Mouse (Mus musculus) lung, postnatal 0 days (tissue): ENCODE measurements at regions not wholly inside any gene's neighbourhood (a gene's known extent, or its start where the extent isn't known, plus 50 kb on each side); places are given as distances from the start of the nearest gene placed in this dataset.
A peak's percentile ranks its signal among the peaks of the same experiment; 100 is the strongest.

ENCODE experiments used
- ATAC-seq: fragments of 200-750 bp; cut with Nextera tagmentation; 2 replicates; pipeline ENCODE4 v1.8.0; 2017; ENCODE audit warnings: moderate library complexity
- DNase-seq: peaks from one replicate; pipeline ENCODE4 v3.0.0-alpha.2; 2016; ENCODE audit warnings: low spot score
- H3K27ac ChIP-seq: fragments of 300-500 bp; sonication (generic); 2 replicates; pipeline ENCODE4 v1.5.1; 2014; ENCODE audit warnings: antibody characterized with exemption, mild to moderate bottlenecking, low read length, mixed read lengths
- H3K27me3 ChIP-seq: fragments of 300-500 bp; sonication (generic); replicated peaks from 2 replicates; pipeline ENCODE4 v1.6.1; 2014; ENCODE audit warnings: low read length, mixed read lengths; ENCODE audit not compliant: insufficient read depth
- H3K36me3 ChIP-seq: fragments of 300-500 bp; sonication (generic); 2 replicates; pipeline ENCODE4 v1.6.1; 2014; ENCODE audit warnings: low read length, mixed read lengths; ENCODE audit not compliant: insufficient read depth
- H3K4me1 ChIP-seq: fragments of 300-500 bp; sonication (generic); 2 replicates; pipeline ENCODE4 v1.6.1; 2014; ENCODE audit warnings: antibody characterized with exemption, low read depth, low read length, mixed read lengths; ENCODE audit not compliant: insufficient read depth
- H3K4me2 ChIP-seq: fragments of 300-500 bp; sonication (generic); replicated peaks from 2 replicates; pipeline ENCODE4 v1.6.1; 2014; ENCODE audit warnings: low read depth, mild to moderate bottlenecking, low read length, moderate library complexity, mixed read lengths
- H3K4me3 ChIP-seq: fragments of 300-500 bp; sonication (generic); 2 replicates; pipeline ENCODE4 v1.5.1; 2014; ENCODE audit warnings: low read depth, low read length
- H3K9ac ChIP-seq: fragments of 300-500 bp; sonication (generic); replicated peaks from 2 replicates; pipeline ENCODE4 v1.6.1; 2014; ENCODE audit warnings: low read depth, mild to moderate bottlenecking
- H3K9me3 ChIP-seq: fragments of 300-500 bp; sonication (generic); 2 replicates; pipeline ENCODE4 v1.6.1; 2016; ENCODE audit warnings: low read length, mixed read lengths
- CTCF ChIP-seq: IDR thresholded peaks from 2 replicates; pipeline ENCODE4 v1.5.1; 2016; ENCODE audit warnings: antibody characterized with exemption, mild to moderate bottlenecking
- EP300 ChIP-seq: IDR thresholded peaks from 2 replicates; pipeline ENCODE4 v1.6.1; 2016; ENCODE audit warnings: antibody characterized with exemption, mild to moderate bottlenecking, control low read depth
- WGBS: fragments of 180-500 bp; shearing (Covaris S2); extraction: QIAGEN DNeasy Blood & Tissue Kit; methylation state at CpG from one replicate; pipeline ENCODE4 v1.1.7; 2014; 5-methylcytosine and 5-hydroxymethylcytosine counted together

DNA sequence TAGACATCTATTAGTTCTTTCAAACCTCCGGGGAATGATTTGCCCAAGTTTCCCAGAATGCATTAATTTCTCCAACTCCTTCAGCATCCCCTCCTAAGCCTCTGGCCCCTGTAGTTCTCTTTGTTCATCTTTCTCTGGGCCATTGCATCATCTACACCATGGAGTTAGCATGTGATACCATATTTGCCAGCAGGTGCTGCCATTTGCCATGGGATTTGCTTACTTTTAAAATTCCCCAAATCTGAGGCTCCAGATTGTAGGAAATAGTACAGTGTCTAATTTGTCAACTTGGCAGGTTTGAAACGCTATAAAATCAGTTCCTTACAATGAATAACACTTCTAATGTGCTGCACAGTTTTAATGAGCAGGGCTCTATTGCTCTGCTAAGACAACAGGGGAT, 98.7 kb upstream of the Gm6657 start:
- no peaks in the 10 kb centered on the region for H3K4me1 ChIP-seq
- WGBS: 55% methylated on average over 2 of the region's 2 CpGs
- H3K27ac ChIP-seq: no peak overlapping the region
- H3K9me3 ChIP-seq: no peaks in the 10 kb centered on the region
- H3K9ac ChIP-seq: no peak overlapping the region
- no peaks in the 10 kb centered on the region for H3K27me3 ChIP-seq
- TF ChIP-seq EP300 (no peak), CTCF (peak; percentile 11; the same call in 1 of the 2 replicates)
- no peak overlapping the region for H3K4me3 ChIP-seq
- no peak overlapping the region for H3K4me2 ChIP-seq
- no peak for ATAC-seq
- no peaks in the 10 kb centered on the region for H3K36me3 ChIP-seq
- DNase-seq: no peak

DNA sequence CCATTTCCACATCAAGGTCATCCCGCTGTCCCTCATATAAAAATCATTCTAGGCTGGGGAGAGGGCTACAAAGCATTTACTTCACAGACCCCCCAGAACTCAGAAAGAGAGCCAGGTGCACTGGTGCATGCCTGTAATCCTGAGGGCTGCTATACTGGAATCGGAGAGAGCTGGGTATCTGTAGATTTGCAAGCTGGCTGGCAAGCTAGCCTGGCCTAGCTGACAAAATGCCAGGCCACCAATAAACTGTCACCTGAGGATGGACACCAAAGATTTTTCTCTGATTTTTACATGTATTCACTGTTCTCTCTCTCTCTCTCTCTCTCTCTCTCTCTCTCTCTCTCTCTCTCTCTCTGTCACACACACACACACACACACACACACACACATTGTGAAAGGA, 98.1 kb upstream of the Gm6657 start:
- Histone ChIP-seq H3K9ac (no peak overlapping the region), H3K36me3 (no peaks in the 10 kb centered on the region), H3K27ac (no peak overlapping the region), H3K4me3 (no peak overlapping the region), H3K9me3 (no peaks in the 10 kb centered on the region), H3K4me1 (no peaks in the 10 kb centered on the region), H3K4me2 (no peak overlapping the region), H3K27me3 (no peaks in the 10 kb centered on the region)
- no peak for ATAC-seq
- TF ChIP-seq CTCF: no peak
- no peak for DNase-seq
- WGBS: 86% methylated on average over 2 of the region's 2 CpGs

- DNase-seq: no peak
- ATAC-seq: no peak
- Histone ChIP-seq H3K27me3 (no peaks in the 10 kb centered on the region), H3K27ac (no peak overlapping the region), H3K4me1 (no peaks in the 10 kb centered on the region), H3K9me3 (no peaks in the 10 kb centered on the region), H3K4me2 (no peak overlapping the region), H3K4me3 (no peak overlapping the region), H3K36me3 (no peaks in the 10 kb centered on the region), H3K9ac (no peak overlapping the region)
- no peak for TF ChIP-seq CTCF
- TF ChIP-seq EP300: no peak
- WGBS: 68% methylated on average over 1 of the region's 1 CpGs
Measured at GRCm38 (mm10) chr12:78097119-78097518, 96.9 kb upstream of the Gm6657 start.

GRCm38 (mm10) chr12:78097692-78098091, 96.3 kb upstream of the Gm6657 start:
- Histone ChIP-seq H3K36me3 (no peaks in the 10 kb centered on the region), H3K9me3 (no peaks in the 10 kb centered on the region), H3K27ac (no peak overlapping the region), H3K9ac (no peak overlapping the region), H3K27me3 (no peaks in the 10 kb centered on the region), H3K4me3 (no peak overlapping the region), H3K4me2 (no peak overlapping the region), H3K4me1 (no peaks in the 10 kb centered on the region)
- 72% methylated on average over 2 of the region's 2 CpGs for WGBS
- TF ChIP-seq EP300 (no peak), CTCF (peak; percentile 32; the same call in 1 of the 2 replicates)
- no peak for ATAC-seq
- DNase-seq: no peak

DNA sequence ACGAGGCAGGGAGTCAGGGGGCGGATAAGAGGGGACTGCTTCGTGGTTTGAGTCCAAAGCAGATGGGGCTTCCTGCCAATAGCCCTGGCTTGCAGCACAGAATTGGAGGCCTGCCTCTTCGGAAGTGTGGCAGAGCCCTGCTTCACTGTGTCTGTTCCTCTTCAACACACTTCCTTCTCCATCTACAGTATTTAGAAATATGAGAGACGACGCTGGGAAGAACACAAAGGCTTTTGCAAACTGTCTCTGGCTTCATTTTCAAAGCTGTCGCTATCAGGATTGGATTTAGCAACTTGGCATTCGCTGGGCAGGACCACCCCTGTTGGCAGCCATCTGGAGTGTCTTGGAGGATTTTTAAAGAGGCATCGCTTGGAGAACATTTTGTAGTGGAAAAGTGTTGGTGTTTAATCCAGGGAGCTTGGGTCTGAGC, 95.3 kb upstream of the Gm6657 start:
- DNase-seq: peak; percentile 75
- Histone ChIP-seq H3K36me3 (no peaks in the 10 kb centered on the region), H3K27me3 (no peaks in the 10 kb centered on the region), H3K4me3 (no peak overlapping the region), H3K9ac (no peak overlapping the region), H3K4me1 (no peaks in the 10 kb centered on the region), H3K4me2 (no peak overlapping the region), H3K9me3 (no peaks in the 10 kb centered on the region), H3K27ac (no peak overlapping the region)
- TF ChIP-seq CTCF (no peak), EP300 (no peak)
- ATAC-seq: peak; percentile 71
- 25% methylated on average over 9 of the region's 9 CpGs for WGBS

GRCm38 (mm10) chr12:78099761-78100160, 94.3 kb upstream of the Gm6657 start:
- Histone ChIP-seq H3K4me3 (no peak overlapping the region), H3K4me2 (no peak overlapping the region), H3K27ac (no peak overlapping the region), H3K27me3 (no peaks in the 10 kb centered on the region), H3K9ac (no peak overlapping the region), H3K4me1 (no peaks in the 10 kb centered on the region), H3K9me3 (no peaks in the 10 kb centered on the region), H3K36me3 (no peaks in the 10 kb centered on the region)
- 67% methylated on average over 4 of the region's 4 CpGs for WGBS
- ATAC-seq (no peak), DNase-seq (no peak)
- no peak for TF ChIP-seq EP300
- TF ChIP-seq CTCF: no peak

DNA sequence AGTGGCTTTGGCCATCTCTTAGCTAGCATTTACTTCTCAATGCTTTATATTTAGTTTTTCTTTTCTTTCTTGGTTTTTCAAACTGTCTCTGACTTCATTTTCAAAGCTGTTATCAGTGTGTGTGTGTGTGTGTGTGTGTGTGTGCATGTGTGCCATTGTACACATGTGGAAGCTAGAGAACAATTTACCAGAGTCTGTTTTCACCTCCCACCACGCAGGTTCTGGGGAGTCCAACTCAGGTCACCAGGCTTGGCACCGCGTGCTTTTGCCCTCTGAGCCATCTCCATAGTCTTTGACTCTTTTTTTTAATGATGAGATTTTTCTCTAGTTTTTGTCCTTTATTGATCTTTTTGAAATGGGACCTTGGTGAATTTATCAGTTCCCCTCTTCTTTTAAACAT, 93.3 kb upstream of the Gm6657 start:
- no peak for ATAC-seq
- H3K27me3 ChIP-seq: no peaks in the 10 kb centered on the region
- no peak overlapping the region for H3K4me3 ChIP-seq
- no peaks in the 10 kb centered on the region for H3K4me1 ChIP-seq
- no peak overlapping the region for H3K27ac ChIP-seq
- no peak overlapping the region for H3K4me2 ChIP-seq
- H3K36me3 ChIP-seq: no peaks in the 10 kb centered on the region
- no peaks in the 10 kb centered on the region for H3K9me3 ChIP-seq
- DNase-seq: no peak
- whole genome bisulfite sequencing: 85% methylated on average over 3 of the region's 3 CpGs
- no peak overlapping the region for H3K9ac ChIP-seq
- TF ChIP-seq EP300: no peak
- no peak for TF ChIP-seq CTCF
